Mouse (Mus musculus): ENCODE measurements around the gene Rab3a.

Rab3a gene

DNA sequence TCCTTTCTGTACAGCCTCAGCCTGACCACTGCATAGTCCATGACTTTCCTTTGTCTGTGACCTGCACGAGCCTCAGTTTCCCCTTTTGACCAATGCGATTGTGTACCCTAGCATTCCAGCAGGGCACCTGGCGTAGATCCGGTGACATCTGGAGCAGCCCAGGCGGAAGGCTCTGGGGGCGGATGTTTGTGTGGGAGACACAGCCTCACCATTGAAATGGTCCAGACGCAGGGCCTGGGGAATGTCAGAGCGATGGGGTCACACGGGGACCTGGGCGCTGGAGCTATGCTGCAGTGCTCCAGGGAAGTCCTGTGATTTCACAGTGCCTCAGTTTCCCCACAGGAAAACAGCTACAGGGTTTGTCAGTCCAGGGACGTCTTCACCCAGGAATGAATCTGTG, 12.3 kb upstream of the Rab3a start:
- no peak for DNase-seq (ENCODE audit: low read depth)

DNA sequence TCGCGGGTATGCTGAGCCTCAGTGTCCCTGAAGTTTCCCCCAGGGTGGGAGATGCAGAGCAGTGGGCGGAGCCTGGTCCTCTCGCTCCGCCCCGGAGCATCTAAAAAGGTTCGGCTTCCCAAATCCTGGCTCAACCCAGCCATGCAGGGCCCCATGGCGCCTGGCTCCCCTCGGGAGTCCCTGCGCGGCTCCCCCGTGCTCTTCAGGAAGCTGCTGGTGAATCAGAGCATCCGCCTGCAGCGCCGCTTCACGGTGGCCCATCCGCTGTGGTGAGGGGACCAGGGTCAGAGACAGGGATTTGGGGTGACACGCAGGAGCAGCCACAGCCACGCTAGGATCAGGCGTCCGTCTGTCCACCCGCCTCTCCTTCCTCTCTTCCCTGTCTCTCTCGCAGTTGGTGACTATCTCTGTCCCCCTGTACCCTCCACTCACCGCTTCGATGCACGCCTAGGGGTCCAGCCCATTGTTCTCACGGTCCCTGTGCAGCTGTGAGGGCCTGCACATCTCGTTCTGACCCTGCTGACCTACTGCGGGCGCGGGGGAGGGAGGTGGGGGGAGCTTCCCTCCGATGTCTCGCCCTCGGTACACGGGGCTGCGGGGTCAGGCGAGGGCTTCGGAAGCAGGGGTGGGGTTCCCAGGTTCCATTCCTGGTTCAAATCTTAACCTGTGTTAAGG, 11.4 kb upstream of the Rab3a start:
- no peak for DNase-seq (ENCODE audit: low read depth)

DNA sequence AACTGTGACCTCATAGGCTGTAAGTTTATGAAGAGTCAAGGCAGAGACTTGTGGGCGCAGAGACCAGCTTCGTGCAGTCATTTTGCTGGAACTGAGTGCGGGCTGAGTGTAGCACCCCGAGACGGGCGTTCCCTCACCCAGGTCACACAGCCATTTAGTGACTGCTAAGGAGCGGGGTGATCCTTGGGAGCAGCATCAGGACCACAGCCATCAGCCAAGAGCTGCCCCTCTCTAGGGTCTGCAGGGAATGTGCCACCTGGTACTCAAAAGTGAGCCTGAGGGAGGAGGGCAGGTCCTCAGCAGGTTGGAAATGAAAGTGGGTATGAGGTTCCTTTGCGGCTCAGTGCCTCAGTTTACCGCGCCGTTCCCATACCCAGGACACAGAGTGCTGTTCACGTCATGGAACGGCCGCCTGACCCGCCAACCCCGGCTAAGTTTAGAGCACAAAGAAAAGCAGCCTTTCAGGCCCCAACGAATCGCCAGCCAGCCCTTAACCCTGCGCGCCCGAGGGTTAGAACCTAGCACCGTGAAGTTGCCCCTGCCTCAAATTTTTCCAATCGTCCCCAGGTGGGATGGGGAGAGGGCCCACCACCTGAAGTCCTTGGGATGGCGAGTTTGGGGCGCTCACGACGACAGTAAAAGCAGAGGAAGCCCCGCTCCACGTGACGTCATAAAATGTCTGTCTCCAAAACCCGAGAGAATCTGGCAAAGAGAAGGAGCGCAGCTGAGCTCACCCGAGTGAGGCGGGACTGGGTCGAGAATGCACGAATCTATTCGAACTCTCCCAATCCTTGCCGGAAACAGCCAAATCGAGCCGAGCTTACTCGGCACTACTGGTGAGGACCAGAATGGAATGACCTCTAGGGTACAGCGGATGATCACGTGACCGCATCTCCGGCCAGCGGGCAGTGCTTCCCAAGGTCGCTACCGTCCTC, 10.6 kb upstream of the Rab3a start:
- no peak for DNase-seq (ENCODE audit: low read depth)

DNA sequence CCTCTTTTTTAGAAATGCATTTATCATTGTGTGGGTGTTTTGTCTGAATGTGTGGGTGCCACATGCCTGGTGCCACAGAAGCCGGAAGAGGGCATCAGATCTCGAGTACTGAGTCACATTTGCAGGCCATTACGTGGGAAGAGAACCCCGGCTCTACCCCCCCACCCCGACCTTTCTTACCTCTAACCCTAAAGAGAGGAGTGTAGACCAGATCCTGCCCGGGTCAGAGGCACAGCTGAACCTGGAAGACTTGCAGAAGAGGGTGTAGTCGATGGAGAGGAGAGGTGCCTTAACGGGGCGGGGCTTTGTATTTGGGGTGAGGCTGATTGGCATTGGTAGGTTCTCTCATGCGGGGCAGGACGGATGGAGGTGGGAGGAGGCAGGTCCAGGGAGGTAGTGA, 9.7 kb upstream of the Rab3a start:
- DNase-seq (ENCODE audit: low read depth) = no peak

DNA sequence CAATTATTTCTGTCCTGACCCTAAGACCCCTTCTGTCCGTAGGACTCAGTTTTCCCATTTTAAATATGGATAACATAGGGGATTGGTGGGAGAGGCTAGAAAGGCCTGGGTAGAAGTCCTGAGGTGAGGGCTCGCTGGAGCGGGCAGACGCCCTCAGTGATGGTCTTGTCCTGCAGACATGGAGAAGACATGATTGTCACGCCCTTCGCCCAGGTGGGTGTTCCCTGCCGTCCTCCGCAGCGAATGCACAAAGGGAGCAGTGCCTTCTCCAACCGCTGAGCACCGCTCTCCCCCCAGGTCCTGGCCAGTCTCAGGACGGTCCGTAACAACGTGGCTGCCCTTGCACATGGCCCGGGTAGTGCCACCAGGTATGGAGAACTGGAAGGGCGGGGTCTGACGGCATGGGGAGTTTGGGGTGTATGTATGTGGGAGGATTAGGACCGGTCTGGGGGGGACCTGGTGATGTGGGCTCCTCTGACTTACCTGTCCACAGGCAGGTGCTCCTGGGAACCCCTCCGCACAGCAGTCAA, 8.7 kb upstream of the Rab3a start:
- no peak for DNase-seq (ENCODE audit: low read depth)

DNA sequence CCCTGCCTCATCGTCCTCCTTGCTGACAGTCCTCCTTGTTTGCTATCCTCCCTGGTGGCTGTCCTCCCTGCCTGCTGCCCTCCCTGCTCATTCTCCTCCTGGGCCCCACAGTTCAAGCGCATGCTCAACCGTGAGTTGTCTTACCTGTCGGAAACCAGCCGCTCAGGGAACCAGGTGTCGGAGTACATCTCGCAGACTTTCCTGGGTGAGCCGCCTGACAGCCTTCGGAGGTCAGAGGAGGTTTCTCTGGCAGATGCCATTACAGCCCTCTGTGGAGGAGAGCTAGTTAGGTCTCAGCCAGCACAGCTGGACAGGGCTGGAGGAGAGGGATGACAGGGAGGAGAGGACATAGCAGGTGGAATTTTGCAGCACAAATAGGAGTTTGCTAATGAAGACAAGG, 7.8 kb upstream of the Rab3a start:
- no peak for DNase-seq (ENCODE audit: low read depth)

DNA sequence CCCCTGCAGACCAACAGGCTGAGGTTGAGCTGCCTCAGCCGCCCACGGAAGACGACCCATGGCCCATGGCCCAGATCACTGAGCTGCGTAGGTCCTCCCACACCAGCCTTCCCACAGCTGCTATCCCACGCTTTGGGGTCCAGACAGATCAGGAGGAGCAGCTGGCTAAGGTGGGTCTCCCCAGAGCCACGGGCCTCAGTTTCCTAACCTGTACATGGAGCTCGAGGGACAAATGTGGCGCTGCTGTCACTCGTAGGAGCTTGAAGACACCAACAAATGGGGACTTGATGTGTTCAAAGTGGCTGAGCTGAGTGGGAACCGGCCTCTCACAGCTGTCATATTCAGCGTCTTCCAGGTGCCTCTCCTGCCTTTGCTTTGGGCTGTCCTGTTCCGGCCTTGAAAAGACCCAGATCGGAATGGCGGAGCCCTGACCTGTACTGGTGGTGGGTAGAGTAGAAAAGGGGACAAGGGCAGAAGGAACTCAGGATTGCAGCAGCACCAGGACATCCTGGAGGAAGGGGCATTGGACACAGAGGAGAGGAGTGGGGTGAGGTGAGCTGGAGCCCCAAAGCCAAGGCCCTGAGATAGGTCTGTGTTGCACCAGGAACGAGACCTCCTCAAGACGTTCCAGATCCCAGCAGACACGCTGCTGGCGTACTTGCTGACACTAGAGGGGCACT, 7.1 kb upstream of the Rab3a start:
- DNase-seq (ENCODE audit: low read depth) = no peak

DNA sequence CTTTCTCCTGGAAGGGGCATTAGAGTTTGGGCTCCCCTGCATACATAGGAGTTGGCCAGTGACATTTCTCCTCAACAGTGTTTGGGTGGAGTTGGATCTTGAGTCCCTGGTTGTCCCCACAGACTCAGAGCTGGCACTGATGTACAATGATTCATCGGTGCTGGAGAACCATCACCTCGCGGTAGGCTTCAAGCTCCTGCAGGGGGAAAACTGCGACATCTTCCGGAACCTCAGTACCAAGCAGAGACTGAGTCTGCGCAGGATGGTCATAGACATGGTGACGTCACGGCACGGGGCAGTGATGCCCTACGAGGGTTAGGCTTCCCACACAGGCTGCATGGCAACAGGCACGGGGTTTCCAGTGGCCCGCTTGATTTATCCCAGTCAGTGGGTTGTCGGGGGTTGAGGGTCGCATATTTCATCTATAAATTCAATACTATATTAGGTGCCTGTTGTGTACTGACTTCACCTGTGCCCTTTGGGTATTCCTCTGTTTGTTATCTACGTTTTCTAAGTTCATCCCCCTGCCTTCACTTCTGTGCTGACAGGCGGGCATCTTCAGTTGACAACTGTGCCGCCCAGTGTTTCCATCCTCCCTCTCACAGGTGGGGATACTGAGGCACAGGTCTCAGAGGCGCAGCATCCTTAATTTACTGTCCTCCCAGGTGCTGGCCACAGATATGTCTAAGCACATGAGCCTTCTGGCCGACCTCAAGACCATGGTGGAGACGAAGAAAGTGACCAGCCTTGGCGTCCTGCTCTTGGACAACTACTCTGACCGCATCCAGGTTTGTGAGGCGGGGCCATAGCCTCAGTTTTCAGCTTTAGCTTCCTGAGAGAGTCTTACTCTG, 6.0 kb upstream of the Rab3a start:
- no peak for DNase-seq (ENCODE audit: low read depth)

DNA sequence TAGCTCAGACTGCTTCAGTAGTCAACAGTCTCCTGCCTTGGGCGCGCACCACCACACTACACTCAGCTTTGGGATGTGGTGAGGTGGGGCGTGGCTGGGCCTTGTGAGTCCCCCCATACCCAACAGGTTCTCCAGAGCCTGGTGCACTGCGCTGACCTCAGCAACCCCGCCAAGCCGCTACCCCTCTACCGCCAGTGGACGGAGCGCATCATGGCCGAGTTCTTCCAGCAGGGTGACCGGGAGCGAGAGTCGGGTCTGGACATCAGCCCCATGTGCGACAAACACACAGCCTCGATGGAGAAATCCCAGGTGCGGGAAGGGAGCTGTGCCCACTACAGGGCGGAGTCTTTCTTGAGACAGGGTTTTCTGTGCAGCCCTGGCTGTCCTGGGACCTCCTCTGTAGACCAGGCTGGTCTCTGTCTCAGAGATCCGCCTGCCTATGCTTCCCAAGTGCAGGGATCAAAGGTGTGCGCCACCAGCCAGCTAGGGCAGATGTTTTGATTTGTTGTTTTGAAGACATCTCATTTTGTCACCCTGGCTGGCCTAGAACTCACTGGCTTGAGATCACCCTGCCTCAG, 5.3 kb upstream of the Rab3a start:
- no peak for DNase-seq (ENCODE audit: low read depth)

DNA sequence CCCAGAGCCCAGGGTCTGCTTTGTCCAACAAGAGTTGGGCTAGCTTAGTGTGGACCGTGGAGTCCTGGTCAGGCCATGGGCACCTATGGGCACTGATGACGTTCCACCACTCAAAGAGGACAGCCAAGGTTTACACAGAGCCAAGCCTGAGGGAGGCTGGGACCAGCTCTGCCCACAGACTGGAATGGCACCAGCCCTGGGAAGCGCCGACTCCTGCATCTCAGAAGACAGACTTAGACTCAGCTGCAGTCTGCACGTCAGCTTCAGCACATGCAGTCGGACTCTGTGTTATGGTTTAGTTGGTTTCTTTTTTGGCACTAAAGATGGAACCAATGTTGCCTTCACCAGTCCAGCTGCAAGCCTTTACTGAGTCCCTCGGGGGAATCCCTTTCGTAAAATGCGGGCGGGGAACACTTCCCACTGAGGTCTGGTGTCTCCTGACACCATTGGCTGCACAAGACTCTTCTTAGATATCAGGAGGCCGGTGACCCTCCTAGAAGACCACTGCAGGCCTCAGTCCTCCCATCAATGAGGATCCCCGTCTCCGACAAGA, 4.3 kb upstream of the Rab3a start:
- no peak for DNase-seq (ENCODE audit: low read depth)

DNA sequence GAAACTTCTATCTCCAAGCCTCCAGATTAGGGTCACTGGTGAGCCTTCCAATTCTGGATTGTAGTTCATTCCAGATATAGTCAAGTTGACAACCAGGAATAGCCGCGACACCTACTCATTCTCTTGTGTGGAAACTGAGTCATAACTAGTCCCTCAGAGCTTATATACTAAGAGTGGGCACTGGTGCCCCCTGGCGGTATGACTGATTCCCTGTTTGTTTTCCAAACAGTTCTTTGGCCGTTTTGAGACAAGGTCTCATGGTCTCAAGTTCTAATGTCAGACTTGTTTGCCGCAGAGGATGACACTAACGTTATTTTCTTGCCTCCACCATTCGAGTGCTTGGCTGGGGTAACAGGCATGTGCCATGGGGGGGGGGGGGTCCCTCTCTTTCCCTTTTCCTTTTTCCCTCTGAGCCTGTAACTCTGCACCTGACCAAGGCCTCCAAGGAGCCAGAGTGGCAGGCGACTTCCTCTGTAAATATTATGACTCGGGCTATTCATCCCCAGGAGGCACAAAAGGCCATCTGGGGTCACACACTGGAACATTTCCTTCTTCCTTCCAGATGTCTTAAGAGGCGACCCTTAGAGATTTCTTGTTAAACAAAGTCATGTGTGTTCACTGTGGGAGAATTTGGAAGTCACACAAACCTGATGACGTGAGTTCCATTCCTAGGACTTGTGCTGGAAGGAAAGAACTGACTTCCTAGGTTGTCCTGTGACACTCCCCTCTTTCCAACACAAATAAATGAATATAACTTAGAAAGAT, 2.3 kb upstream of the Rab3a start:
- no peak for DNase-seq (ENCODE audit: low read depth)

DNA sequence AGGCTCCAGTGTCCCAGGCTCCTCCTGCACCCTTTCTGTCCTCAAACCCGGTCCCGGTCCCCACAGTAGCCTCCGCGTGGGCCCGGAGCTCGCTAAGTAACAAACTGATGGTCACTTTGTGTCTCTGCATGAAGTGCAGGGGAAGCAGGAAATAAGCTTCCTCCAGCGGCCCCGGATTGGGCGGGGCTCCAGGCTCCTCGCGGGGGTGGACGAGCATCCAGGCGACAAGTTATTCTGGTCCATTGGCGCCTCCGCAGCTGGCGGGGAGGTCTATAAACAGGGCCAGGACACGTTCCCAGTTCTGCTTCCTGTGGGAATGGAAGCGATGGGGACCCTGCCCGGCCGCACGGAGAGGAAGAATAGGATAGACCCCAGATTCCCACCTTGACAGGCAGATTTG, 1.3 kb upstream of the Rab3a start:
- no peak for DNase-seq (ENCODE audit: low read depth)

DNA sequence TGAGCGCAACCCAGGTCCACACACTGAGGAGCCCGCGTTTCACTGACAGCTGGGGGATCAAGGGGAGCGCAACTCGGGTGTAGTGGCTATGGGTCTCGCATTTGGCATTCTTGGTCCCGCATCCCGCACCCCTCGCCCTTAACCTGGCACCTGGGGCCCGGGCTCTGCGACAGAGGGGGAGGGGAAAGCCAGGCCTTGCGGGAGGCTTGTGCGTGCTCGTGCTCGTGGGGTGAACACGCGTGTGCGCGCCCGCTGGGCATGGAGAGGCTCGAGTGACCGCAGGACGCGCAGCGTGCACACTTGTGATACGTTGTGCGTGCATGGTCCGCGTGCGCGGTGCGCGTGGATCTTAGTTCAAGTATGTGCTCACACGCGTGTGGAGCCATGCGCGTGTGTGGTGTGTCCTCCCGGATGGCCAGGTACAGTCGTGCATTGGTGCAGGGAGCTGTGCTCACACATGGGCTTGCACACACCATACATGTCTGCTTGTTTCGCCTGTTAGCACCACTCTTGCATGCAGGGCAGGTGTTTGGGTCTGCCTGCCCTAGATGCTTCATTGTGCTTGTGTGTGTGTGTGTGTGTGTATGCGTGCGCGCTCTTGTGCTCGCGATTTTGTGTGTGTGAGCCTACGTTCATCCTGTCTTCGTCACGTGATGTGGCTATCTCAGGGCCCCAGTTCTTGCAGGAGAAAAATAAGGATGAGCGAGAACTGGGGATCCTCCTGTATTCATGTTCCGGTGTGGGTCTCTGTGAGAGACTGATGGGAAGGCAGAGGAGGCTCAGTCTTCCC, 587 bp downstream of the Rab3a start:
- no peak for DNase-seq (ENCODE audit: low read depth)

DNA sequence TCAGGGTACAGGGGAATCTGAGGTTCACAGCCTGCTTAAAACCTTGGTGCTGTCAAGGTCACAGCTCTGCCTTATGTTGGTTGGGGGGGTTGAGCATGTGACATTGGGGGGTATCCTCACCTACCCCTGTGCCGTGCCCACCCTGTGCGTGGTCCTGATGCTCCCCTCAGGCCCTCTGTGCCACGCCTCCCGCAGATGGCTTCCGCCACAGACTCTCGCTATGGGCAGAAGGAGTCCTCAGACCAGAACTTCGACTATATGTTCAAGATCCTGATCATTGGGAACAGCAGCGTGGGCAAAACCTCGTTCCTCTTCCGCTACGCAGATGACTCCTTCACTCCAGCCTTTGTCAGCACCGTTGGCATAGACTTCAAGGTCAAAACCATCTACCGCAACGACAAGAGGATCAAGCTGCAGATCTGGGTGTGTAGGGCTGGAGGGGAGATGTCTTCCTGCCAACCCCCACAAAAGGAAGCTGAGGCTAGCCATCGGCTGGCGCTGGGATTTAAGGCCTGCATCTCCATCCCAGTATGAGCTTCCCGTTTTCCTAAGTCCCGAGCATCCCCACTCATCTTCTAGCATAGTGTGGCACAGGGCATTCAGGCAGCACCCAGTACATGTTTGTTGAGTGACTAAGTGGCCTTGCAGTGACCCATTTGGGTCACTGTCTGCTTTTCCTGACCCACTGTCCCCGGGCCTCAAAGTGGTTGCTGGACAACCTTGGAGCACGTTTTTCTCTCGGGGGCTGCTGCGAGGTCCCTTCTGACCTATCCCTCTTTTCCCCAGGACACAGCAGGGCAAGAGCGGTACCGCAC, 1.4 kb downstream of the Rab3a start:
- no peak for DNase-seq (ENCODE audit: low read depth)

DNA sequence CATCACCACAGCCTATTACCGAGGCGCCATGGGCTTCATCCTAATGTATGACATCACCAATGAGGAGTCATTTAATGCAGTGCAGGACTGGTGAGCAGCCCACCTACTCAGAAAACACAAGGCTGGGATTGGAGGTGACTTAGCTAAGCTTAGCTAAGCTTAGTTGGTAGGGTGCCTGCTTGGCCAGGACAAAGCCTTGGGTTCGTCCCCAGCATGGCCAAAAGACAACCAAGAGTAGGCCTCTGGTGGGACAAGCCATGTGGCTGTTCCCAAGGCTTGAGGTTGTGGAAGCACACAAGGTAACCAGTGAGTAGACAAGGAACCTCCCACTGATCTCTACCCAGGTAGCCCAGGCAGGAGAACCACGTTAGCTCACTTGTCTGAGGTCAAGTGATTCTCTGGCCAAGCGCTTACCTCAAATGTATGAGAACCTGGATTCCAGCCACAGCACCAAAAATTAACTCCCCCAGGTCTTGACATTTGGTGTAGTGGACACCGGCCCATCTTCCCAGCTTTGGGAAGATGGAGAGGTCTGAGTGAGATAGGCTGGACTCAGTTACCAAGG, 2.1 kb downstream of the Rab3a start:
- DNase-seq (ENCODE audit: low read depth) = no peak

DNA sequence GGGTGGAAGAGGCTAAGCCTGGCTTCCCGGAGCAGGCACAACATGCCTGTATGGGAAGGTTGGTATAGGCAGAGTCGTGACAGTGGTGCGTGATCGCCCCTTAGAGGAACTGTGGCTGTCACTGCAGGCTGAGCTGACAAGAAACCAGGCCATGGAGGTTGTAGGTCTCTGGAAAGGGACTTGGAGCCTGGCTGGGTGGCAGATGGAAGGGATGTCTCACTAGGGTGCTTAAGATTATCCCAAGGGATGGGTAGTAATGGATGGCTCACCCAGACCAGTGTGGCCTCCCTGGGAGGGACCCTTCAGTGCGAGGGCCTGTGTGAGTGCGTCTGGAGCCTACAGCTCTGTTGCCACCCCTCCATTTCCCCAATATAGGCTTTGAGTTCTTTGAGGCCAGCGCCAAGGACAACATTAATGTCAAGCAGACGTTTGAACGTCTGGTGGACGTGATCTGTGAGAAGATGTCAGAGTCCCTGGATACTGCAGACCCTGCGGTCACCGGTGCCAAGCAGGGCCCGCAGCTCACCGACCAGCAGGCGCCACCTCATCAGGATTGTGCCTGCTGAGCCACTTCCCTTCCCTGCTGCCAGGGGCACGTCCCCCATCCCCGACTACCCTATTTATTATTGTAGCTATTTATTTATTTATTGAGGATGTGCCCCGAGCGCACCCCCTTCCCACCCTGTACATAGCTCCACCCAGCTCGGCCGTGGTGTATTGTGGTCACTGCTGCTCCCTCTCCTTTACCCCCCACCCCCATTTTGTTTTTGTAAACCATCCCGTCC, 3.2 kb downstream of the Rab3a start:
- DNase-seq (ENCODE audit: low read depth) = no peak

DNA sequence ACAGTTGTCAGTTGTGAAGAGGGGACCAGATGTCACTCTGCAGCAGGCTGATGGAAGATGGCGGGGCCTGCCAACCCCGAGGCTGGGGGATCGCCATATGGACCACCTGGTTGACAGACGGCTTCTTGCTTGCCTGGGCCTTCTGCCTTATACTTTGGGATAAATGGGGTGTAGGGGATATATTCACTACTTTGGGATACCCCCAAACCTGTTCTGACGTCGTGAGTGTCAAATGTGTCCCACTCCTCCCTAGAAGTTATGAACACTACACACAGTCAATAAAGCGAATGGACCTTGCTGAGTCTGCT, 3.8 kb downstream of the Rab3a start:
- DNase-seq (ENCODE audit: low read depth) = no peak

Measured in c-Kit-positive CD71-positive TER-119-negative erythroid progenitor cells, embryonic 14.5 days (primary cell).